Mouse (Mus musculus) stomach, embryonic 14.5 days (tissue): ENCODE measurements at regions not wholly inside any gene's neighbourhood (a gene's known extent, or its start where the extent isn't known, plus 50 kb on each side); places are given as distances from the start of the nearest gene placed in this dataset.

ENCODE experiments used
- ATAC-seq: fragments of 200-750 bp; cut with Nextera tagmentation; 2 replicates; pipeline ENCODE4 v1.8.0; 2017; ENCODE audit warnings: low read depth, moderate TSS enrichment; ENCODE audit not compliant: insufficient number of reproducible peaks, insufficient read depth, low FRiP score
- H3K27ac ChIP-seq: fragments of 300-500 bp; sonication (generic); 2 replicates; pipeline ENCODE4 v1.5.1; 2014; ENCODE audit warnings: mild to moderate bottlenecking, low read length, moderate library complexity, mixed read lengths
- H3K27me3 ChIP-seq: fragments of 300-500 bp; sonication (generic); 2 replicates; pipeline ENCODE4 v1.6.1; 2014; ENCODE audit warnings: low read length, control low read depth, mixed read lengths; ENCODE audit not compliant: control insufficient read depth, insufficient read depth
- H3K36me3 ChIP-seq: fragments of 300-500 bp; sonication (generic); 2 replicates; pipeline ENCODE4 v1.6.1; 2014; ENCODE audit warnings: mild to moderate bottlenecking, control low read depth, low read length, moderate library complexity, mixed read lengths; ENCODE audit not compliant: control insufficient read depth, insufficient read depth
- H3K4me1 ChIP-seq: fragments of 300-500 bp; sonication (generic); 2 replicates; pipeline ENCODE4 v1.6.1; 2014; ENCODE audit warnings: low read length, control low read depth, mixed read lengths; ENCODE audit not compliant: control insufficient read depth, insufficient read depth
- H3K4me2 ChIP-seq: fragments of 300-500 bp; sonication (generic); replicated peaks from 2 replicates; pipeline ENCODE4 v1.6.1; 2014; ENCODE audit warnings: low read depth, low read length, control low read depth
- H3K4me3 ChIP-seq: fragments of 300-500 bp; sonication (generic); 2 replicates; pipeline ENCODE4 v1.5.1; 2014; ENCODE audit warnings: low read depth, low read length, control low read depth
- H3K9ac ChIP-seq: fragments of 300-500 bp; sonication (generic); replicated peaks from 2 replicates; pipeline ENCODE4 v1.6.1; 2014; ENCODE audit warnings: low read depth, mild to moderate bottlenecking, control low read depth, low read length, moderate library complexity, mixed read lengths
- H3K9me3 ChIP-seq: fragments of 300-500 bp; sonication (generic); 2 replicates; pipeline ENCODE4 v1.6.1; 2016; ENCODE audit warnings: low read depth, low read length, control low read depth; ENCODE audit not compliant: control insufficient read depth
- WGBS: fragments of 180-500 bp; shearing (Covaris S2); extraction: QIAGEN DNeasy Blood & Tissue Kit; methylation state at CpG from one replicate; pipeline ENCODE4 v1.1.7; 2014; 5-methylcytosine and 5-hydroxymethylcytosine counted together

GRCm38 (mm10) chr15:6191845-6192244 is 107.7 kb upstream of the Dab2 start:
- no peaks in the 10 kb centered on the region for H3K27me3 ChIP-seq
- H3K4me2 ChIP-seq = no peak overlapping the region
- no peak for ATAC-seq
- no peaks in the 10 kb centered on the region for H3K4me1 ChIP-seq
- no peak overlapping the region for H3K27ac ChIP-seq
- no peak overlapping the region for H3K4me3 ChIP-seq
- no peaks in the 10 kb centered on the region for H3K9me3 ChIP-seq
- no peaks in the 10 kb centered on the region for H3K36me3 ChIP-seq
- H3K9ac ChIP-seq = no peak overlapping the region

GRCm38 (mm10) chr15:6207239-6207638 is 92.3 kb upstream of the Dab2 start:
- no peaks in the 10 kb centered on the region for H3K27me3 ChIP-seq
- H3K9me3 ChIP-seq = no peaks in the 10 kb centered on the region
- ATAC-seq = no peak
- no peak overlapping the region for H3K9ac ChIP-seq
- WGBS = 50% methylated on average over 2 of the region's 2 CpGs
- H3K4me1 ChIP-seq = no peaks in the 10 kb centered on the region
- no peak overlapping the region for H3K27ac ChIP-seq
- no peak overlapping the region for H3K4me2 ChIP-seq
- H3K4me3 ChIP-seq = no peak overlapping the region
- no peaks in the 10 kb centered on the region for H3K36me3 ChIP-seq

GRCm38 (mm10) chr15:6209301-6209700 is 90.3 kb upstream of the Dab2 start:
- H3K4me2 ChIP-seq = no peak overlapping the region
- H3K9me3 ChIP-seq = no peaks in the 10 kb centered on the region
- H3K27me3 ChIP-seq = no peaks in the 10 kb centered on the region
- no peak overlapping the region for H3K4me3 ChIP-seq
- WGBS = 3% methylated on average over 2 of the region's 2 CpGs
- H3K9ac ChIP-seq = no peak overlapping the region
- no peak for ATAC-seq
- no peaks in the 10 kb centered on the region for H3K36me3 ChIP-seq
- H3K27ac ChIP-seq = no peak overlapping the region
- no peaks in the 10 kb centered on the region for H3K4me1 ChIP-seq

- Histone ChIP-seq H3K4me1 (no peaks in the 10 kb centered on the region), H3K9me3 (no peaks in the 10 kb centered on the region), H3K27ac (no peak overlapping the region), H3K36me3 (no peaks in the 10 kb centered on the region), H3K4me3 (no peak overlapping the region), H3K27me3 (no peaks in the 10 kb centered on the region), H3K4me2 (no peak overlapping the region), H3K9ac (no peak overlapping the region)
- 59% methylated on average over 3 of the region's 3 CpGs for WGBS
- ATAC-seq = no peak
These were observed 81.5 kb upstream of the Dab2 start for GRCm38 (mm10) chr15:6218087-6218486.

- Histone ChIP-seq H3K36me3 (no peaks in the 10 kb centered on the region), H3K27ac (no peak overlapping the region), H3K27me3 (no peaks in the 10 kb centered on the region), H3K4me3 (no peak overlapping the region), H3K4me1 (no peaks in the 10 kb centered on the region), H3K9ac (no peak overlapping the region), H3K4me2 (no peak overlapping the region), H3K9me3 (no peaks in the 10 kb centered on the region)
- 81% methylated on average over 1 of the region's 1 CpGs for WGBS
- ATAC-seq = no peak
These were observed 74.4 kb upstream of the Dab2 start for GRCm38 (mm10) chr15:6225227-6225626.

- Histone ChIP-seq H3K36me3 (no peaks in the 10 kb centered on the region), H3K9me3 (no peaks in the 10 kb centered on the region), H3K4me1 (no peaks in the 10 kb centered on the region), H3K9ac (no peak overlapping the region), H3K27ac (no peak overlapping the region), H3K27me3 (no peaks in the 10 kb centered on the region), H3K4me2 (no peak overlapping the region), H3K4me3 (no peak overlapping the region)
- no peak for ATAC-seq
- 81% methylated on average over 7 of the region's 7 CpGs for WGBS
These were observed 69.0 kb upstream of the Dab2 start for GRCm38 (mm10) chr15:6230618-6231017.

- Histone ChIP-seq H3K9me3 (no peaks in the 10 kb centered on the region), H3K9ac (no peak overlapping the region), H3K36me3 (no peaks in the 10 kb centered on the region), H3K27me3 (no peaks in the 10 kb centered on the region), H3K4me3 (no peak overlapping the region), H3K4me1 (no peaks in the 10 kb centered on the region), H3K27ac (no peak overlapping the region), H3K4me2 (no peak overlapping the region)
- ATAC-seq = no peak; the same call in 1 of the 2 replicates
- 56% methylated on average over 12 of the region's 12 CpGs for WGBS
These were observed 68.1 kb upstream of the Dab2 start for GRCm38 (mm10) chr15:6231308-6232103.

- Histone ChIP-seq H3K27ac (no peak overlapping the region), H3K4me3 (no peak overlapping the region), H3K9ac (no peak overlapping the region), H3K27me3 (no peaks in the 10 kb centered on the region), H3K36me3 (no peaks in the 10 kb centered on the region), H3K4me1 (no peaks in the 10 kb centered on the region), H3K9me3 (no peaks in the 10 kb centered on the region), H3K4me2 (no peak overlapping the region)
- ATAC-seq = no peak
- 53% methylated on average over 3 of the region's 3 CpGs for WGBS
These were observed 66.0 kb upstream of the Dab2 start for GRCm38 (mm10) chr15:6233621-6234020.

GRCm38 (mm10) chr15:6236583-6236982 is 63.0 kb upstream of the Dab2 start:
- ATAC-seq = no peak
- no peak overlapping the region for H3K4me3 ChIP-seq
- no peak overlapping the region for H3K27ac ChIP-seq
- H3K36me3 ChIP-seq = no peaks in the 10 kb centered on the region
- no peaks in the 10 kb centered on the region for H3K4me1 ChIP-seq
- H3K4me2 ChIP-seq = no peak overlapping the region
- H3K9ac ChIP-seq = no peak overlapping the region
- no peaks in the 10 kb centered on the region for H3K27me3 ChIP-seq
- WGBS = 89% methylated on average over 8 of the region's 8 CpGs
- H3K9me3 ChIP-seq = no peaks in the 10 kb centered on the region
